ENCODE assay signal across 9 mouse cellular contexts in the genomic region with DNA sequence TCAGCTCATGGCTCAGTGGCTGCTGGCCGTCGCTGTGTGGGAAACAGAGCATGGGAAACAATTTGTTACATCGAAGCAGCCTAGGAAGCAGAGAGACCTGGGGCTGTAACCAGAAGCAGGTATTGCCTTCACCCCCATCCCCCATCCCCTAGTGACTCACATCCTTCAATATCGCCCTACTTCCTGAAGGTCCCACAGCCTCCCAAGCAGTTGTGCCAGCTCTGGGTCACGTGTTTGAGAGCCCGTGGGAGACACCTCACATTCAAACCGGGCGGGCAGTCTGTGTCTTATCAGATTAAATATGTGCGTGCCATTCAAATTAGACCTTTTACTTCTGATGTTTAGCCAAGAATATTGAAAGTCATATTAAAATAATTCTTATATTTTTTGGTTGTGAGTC. TPM values are rescaled to one million over a fixed set of nuclear protein-coding genes. Genes with fewer than 3 reads are reported as not detected.
A peak's percentile ranks its signal among the peaks of the same experiment; 100 is the strongest.
DNase-seq lines count a peak whose midpoint lies in the region; ATAC-seq and TF ChIP-seq lines count a peak whose summit lies in the region.
"Had no signal": no experiment of that assay in that cellular context is flagged by ENCODE, and none has a peak within 500 bp of the region (broad histone marks: within the 10 kb centered on the region; RNA-seq: fewer than 3 reads in every experiment).

No protein-coding gene starts in this region.

- peak; percentile 12 for DNase-seq in ovary, postnatal 36 days (ENCODE audit: low spot score)
- no peak for DNase-seq in ovary, adult 18-20 months (ENCODE audit: low spot score)
- peak; percentile 75 to 79 for DNase-seq in adrenal gland, postnatal 36 days
- peak; percentile 16 for DNase-seq in kidney, postnatal 0 days (ENCODE audit: low spot score)
- DNase-seq in testis, postnatal 14 days (ENCODE audit: low spot score): peak; percentile 9
- DNase-seq in cerebellum, postnatal 25 days: no peak
- DNase-seq in layer of hippocampus, postnatal 14 days (ENCODE audit: low spot score in 2 of 2): no peak
- DNase-seq: gastrocnemius, postnatal 36 days had no signal

- no peaks in the 10 kb centered on the region for H3K4me1 ChIP-seq in kidney, postnatal 0 days (replicated peaks; ENCODE audit: insufficient read depth, low read length)
- H3K4me1 ChIP-seq: limb, embryonic 12.5 days had no signal

- H3K9ac ChIP-seq in kidney, postnatal 0 days (ENCODE audit: low read depth, low read length): no peak overlapping the region
- H3K9ac ChIP-seq: limb, embryonic 12.5 days had no signal

- no peak; the same call in 1 of the 2 replicates for ATAC-seq in kidney, postnatal 0 days (replicated peaks; ENCODE audit: low FRiP score, low read depth)

- no peak overlapping the region for H3K27ac ChIP-seq in kidney, postnatal 0 days
- H3K27ac ChIP-seq: limb, embryonic 12.5 days had no signal

- H3K4me3 ChIP-seq in kidney, postnatal 0 days (replicated peaks; ENCODE audit: low read depth, low read length): no peak overlapping the region
- H3K4me3 ChIP-seq: limb, embryonic 12.5 days had no signal

- WGBS in kidney, postnatal 0 days: 32% methylated on average over 9 of the region's 9 CpGs

- no peaks in the 10 kb centered on the region for H3K9me3 ChIP-seq in kidney, postnatal 0 days (replicated peaks; ENCODE audit: low read length)
- H3K9me3 ChIP-seq: limb, embryonic 12.5 days had no signal

- no peaks in the 10 kb centered on the region for H3K27me3 ChIP-seq in kidney, postnatal 0 days (ENCODE audit: insufficient read depth, low read length)
- H3K27me3 ChIP-seq: limb, embryonic 12.5 days had no signal

- no peaks in the 10 kb centered on the region for H3K36me3 ChIP-seq in kidney, postnatal 0 days (ENCODE audit: insufficient read depth, low read length)
- H3K36me3 ChIP-seq: limb, embryonic 12.5 days had no signal

- no peak for TF ChIP-seq CTCF in kidney, postnatal 0 days (IDR thresholded peaks at IDR 0.05; ENCODE audit: low read depth)

- no peak overlapping the region for H3K4me2 ChIP-seq in kidney, postnatal 0 days (ENCODE audit: low read length)
- H3K4me2 ChIP-seq: limb, embryonic 12.5 days had no signal

RNA-seq across cellular contexts. Expression of gene Casp3, which starts 34.8 kb away (rescaled TPM):
- 10 to 100 TPM; 17.3 to 22.4 TPM for total RNA-seq in adrenal gland, postnatal 36 days (2021)
- 53.5 and 62.5 TPM in 2 replicates for polyA plus RNA-seq in kidney, postnatal 0 days (2015; fragmentation: Nextera tagmentation; extraction: Ambion mirVana)
- 10 to 100 TPM; 25.5 to 25.9 TPM for total RNA-seq in layer of hippocampus, postnatal 14 days (2021)

RNA-seq across cellular contexts. Expression of gene Primpol, which starts 34.9 kb away (rescaled TPM):
- total RNA-seq in adrenal gland, postnatal 36 days (2021): 10 to 100 TPM; 11.0 to 13.3 TPM
- polyA plus RNA-seq in kidney, postnatal 0 days (2015; fragmentation: Nextera tagmentation; extraction: Ambion mirVana): 9.6 and 10.4 TPM in 2 replicates
- total RNA-seq in layer of hippocampus, postnatal 14 days (2021): 1 to 10 TPM; 4.2 to 6.0 TPM

Comparison
In these comparisons a context has a peak if more than half of its experiments do, and no peak if none do; other contexts are left out.
1. DNase-seq: peak in ovary, postnatal 36 days (single experiment), adrenal gland, postnatal 36 days (2 of 2), kidney, postnatal 0 days (single experiment) and testis, postnatal 14 days (single experiment); none in ovary, adult 18-20 months (single experiment), cerebellum, postnatal 25 days (0 of 2) and layer of hippocampus, postnatal 14 days (0 of 2).